Mouse (Mus musculus): ENCODE measurements around the gene Gm5868. TPM values are rescaled to one million over a fixed set of nuclear protein-coding genes. Genes with fewer than 3 reads are reported as not detected.
"Not testable (repeated sequence)": the region's sequence is repeated elsewhere in the genome, so short reads cannot be mapped to it uniquely, and the experiment has no call there.

Gene Gm5868
- polyA plus RNA-seq, 1 experiment from 2014 or later: 0.15 TPM

DNA sequence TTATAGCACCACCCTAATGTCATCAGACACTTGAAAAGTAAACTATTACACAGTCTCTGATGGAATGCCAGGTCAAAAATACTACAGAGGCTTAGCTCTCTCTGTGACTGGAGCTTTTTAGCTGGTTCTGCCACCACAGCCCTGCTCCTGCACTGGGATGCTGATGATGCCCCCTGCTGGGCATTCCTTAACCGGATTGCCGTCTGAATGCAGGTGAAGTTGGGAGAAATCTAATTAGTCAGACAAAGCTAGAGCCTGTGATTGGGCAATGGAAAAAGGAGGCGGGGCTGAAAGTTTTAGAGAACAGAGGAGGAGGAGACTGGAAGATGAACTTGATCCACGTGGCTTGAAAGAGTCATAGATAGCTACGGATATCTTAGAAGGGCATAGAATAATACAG lies 13.7 kb upstream of the Gm5868 start:
- Histone ChIP-seq H3K27me3 (ENCODE audit: control insufficient read depth, insufficient read depth, low read length) (no peaks in the 10 kb centered on the region), H3K36me3 (ENCODE audit: control insufficient read depth, insufficient read depth, low read length) (no peaks in the 10 kb centered on the region), H3K9me3 (ENCODE audit: control insufficient read depth, low read length) (no peaks in the 10 kb centered on the region), H3K4me2 (ENCODE audit: low read length) (no peak overlapping the region), H3K4me1 (ENCODE audit: control insufficient read depth in 2 of 2, insufficient read depth in 2 of 2, low read length in 2 of 2) (no peaks in the 10 kb centered on the region), H3K27ac (replicated peaks in 1 of 2; ENCODE audit: control insufficient read depth in 1 of 2, insufficient read depth in 1 of 2, low read depth in 2 of 2, low read length in 2 of 2) (no peak overlapping the region), H3K4me3 (ENCODE audit: control insufficient read depth in 1 of 2, insufficient read depth in 1 of 2, low read depth in 1 of 2, low read length in 2 of 2) (no peak overlapping the region), H3K9ac (ENCODE audit: low read length) (no peak overlapping the region)
- ATAC-seq (ENCODE audit: insufficient number of reproducible peaks, insufficient read depth, low FRiP score, low read depth): 0 out of 2 replicates have a peak, but pooled peaks have one; percentile 31
- WGBS: 12% methylated on average over 5 of the region's 5 CpGs

DNA sequence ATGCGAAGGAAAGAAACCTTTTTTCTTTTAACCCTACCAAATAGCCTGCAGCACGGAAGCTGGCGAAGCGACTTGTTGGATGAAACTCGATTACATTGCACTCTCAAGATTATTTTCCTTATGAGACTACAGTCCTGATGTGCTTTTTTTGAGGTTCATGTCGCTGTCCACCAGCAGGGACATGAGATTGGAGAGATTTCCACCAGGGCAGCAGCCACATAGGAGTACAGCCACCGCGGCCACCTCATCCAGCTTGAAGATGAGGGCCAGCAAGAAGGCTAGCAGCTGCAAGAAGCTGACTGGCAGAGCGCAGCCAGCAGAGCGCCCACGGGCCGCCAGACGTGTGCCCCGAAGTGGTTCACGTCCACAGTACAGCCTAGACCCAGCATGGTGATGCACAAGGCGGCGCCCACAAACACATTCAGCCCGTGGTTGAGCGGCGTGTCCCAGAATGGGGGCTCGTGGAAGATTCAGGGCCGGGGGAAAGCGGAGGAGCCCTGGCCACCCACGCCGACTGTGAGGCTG lies 622 bp downstream of the Gm5868 start:
- 39% methylated on average over 25 of the region's 25 CpGs for WGBS
- not testable (repeated sequence) for H3K27ac ChIP-seq (replicated peaks in 1 of 2; ENCODE audit: control insufficient read depth in 1 of 2, insufficient read depth in 1 of 2, low read depth in 2 of 2, low read length in 2 of 2); H3K4me1 ChIP-seq (ENCODE audit: control insufficient read depth in 2 of 2, insufficient read depth in 2 of 2, low read length in 2 of 2); H3K36me3 ChIP-seq (ENCODE audit: control insufficient read depth, insufficient read depth, low read length); H3K9me3 ChIP-seq (ENCODE audit: control insufficient read depth, low read length); ATAC-seq (ENCODE audit: insufficient number of reproducible peaks, insufficient read depth, low FRiP score, low read depth)
- Histone ChIP-seq H3K27me3 (ENCODE audit: control insufficient read depth, insufficient read depth, low read length) (peaks cover 27% of the 10 kb centered on the region), H3K4me2 (ENCODE audit: low read length) (peak overlapping the region; percentile 78), H3K9ac (ENCODE audit: low read length) (0 out of 2 replicates have a peak overlapping the region, but pooled peaks have one; percentile 21), H3K4me3 (ENCODE audit: control insufficient read depth in 1 of 2, insufficient read depth in 1 of 2, low read depth in 1 of 2, low read length in 2 of 2) (peak overlapping the region; percentile 43 to 45)

DNA sequence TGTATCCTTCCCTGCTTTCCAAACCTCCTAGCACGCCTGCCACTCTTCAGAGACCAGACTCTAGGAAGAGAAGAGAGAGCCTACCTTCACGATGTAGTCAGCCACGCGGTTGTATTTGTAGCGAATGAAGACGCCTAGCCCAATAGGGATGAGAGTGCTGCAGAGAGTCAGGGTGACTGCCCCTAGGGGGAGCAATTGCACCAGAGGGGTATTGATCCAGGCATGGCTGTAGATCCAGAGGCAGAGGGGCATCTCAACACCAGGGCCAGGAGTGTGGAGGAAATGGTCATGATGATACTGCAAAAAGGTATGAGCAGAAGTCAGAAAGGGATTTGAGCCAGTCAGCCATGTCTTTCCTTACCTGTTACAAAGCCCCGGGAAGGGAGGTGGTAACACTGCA lies 1.2 kb downstream of the Gm5868 start:
- H3K27me3 ChIP-seq (ENCODE audit: control insufficient read depth, insufficient read depth, low read length): peaks cover 32% of the 10 kb centered on the region
- not testable (repeated sequence) for H3K9me3 ChIP-seq (ENCODE audit: control insufficient read depth, low read length); H3K4me2 ChIP-seq (ENCODE audit: low read length); ATAC-seq (ENCODE audit: insufficient number of reproducible peaks, insufficient read depth, low FRiP score, low read depth); H3K4me3 ChIP-seq (ENCODE audit: control insufficient read depth in 1 of 2, insufficient read depth in 1 of 2, low read depth in 1 of 2, low read length in 2 of 2); H3K36me3 ChIP-seq (ENCODE audit: control insufficient read depth, insufficient read depth, low read length); H3K9ac ChIP-seq (ENCODE audit: low read length); H3K27ac ChIP-seq (replicated peaks in 1 of 2; ENCODE audit: control insufficient read depth in 1 of 2, insufficient read depth in 1 of 2, low read depth in 2 of 2, low read length in 2 of 2); H3K4me1 ChIP-seq (ENCODE audit: control insufficient read depth in 2 of 2, insufficient read depth in 2 of 2, low read length in 2 of 2)
- WGBS: 35% methylated on average over 7 of the region's 7 CpGs

DNA sequence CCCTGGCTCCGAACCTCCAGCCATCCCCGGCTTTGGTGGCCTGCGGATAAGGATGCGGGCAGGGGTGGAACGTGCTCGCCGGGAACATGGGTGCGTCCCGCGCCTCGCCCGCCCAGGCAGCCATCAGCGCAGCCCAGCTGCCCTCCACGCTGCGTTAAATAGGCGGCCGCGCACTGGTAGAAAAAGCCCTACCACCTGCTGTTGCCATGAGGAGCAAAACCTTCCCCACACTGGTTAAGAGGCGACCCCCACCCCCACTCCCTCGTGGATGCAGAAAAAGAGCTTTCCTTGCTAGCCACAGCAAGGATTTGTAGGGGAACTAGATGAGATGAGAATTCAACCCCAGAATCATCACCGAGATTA lies 6.4 kb downstream of the Gm5868 start, which contains the start of gene Zar1:
TSS of gene Zar1 (minus strand) at position 285 of the 363 bp plus-strand sequence.
- peak within 1 kb of the TSS; percentile 52; the same call in 1 of the 2 replicates for H3K9ac ChIP-seq (ENCODE audit: low read length)
- not testable (repeated sequence) for ATAC-seq (ENCODE audit: insufficient number of reproducible peaks, insufficient read depth, low FRiP score, low read depth); H3K9me3 ChIP-seq (ENCODE audit: control insufficient read depth, low read length); H3K27ac ChIP-seq (replicated peaks in 1 of 2; ENCODE audit: control insufficient read depth in 1 of 2, insufficient read depth in 1 of 2, low read depth in 2 of 2, low read length in 2 of 2); H3K36me3 ChIP-seq (ENCODE audit: control insufficient read depth, insufficient read depth, low read length); H3K4me1 ChIP-seq (ENCODE audit: control insufficient read depth in 2 of 2, insufficient read depth in 2 of 2, low read length in 2 of 2)
- H3K4me2 ChIP-seq (ENCODE audit: low read length): peak within 1 kb of the TSS; percentile 86
- H3K27me3 ChIP-seq (ENCODE audit: control insufficient read depth, insufficient read depth, low read length): peaks cover 23% of the 10 kb centered on the region
- WGBS: 12% methylated on average over 16 of the region's 21 CpGs
- H3K4me3 ChIP-seq (ENCODE audit: control insufficient read depth in 1 of 2, insufficient read depth in 1 of 2, low read depth in 1 of 2, low read length in 2 of 2): peak within 1 kb of the TSS; percentile 36 to 44

DNA sequence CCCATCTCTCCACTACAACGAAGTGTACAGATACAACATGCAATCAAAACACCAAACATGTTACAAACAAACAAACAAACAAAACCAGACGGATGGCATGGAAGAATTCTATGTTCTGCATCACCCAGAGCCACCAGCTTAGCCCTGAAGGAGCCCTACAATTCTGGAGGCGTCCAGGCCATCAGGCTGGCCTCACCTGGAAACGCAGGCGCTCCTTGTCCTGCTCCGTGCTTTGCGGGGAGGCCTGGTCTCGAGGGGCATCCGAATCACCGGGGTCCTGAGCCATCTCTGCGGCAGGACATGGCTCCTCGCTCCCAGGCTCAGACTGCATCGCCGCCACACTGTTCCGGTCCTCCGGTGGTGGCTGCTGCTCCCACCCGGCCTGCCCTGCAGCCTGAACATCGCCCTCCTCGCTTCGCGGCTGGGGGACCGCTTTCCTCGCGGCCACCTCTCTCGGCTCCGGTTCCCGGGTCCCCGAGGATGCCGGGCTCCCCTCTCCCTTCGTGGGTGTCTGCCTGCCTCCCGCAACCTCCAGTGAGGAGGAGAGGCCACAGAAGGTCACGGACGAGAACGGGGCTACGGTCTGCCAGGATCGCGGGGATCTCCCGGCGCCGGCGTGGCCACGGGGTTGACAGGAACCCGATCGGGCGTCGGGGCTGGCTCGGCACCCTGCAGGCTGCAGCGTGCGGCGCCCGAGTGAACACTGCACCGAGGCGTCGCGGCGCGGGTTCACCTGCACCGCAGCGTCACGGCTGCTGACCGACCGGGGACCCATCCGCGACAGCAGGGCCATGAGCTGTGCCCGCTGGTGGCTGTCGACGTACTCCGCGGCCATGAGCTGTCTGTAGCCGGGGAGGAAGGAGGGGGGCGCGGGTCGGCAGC lies 7.0 kb downstream of the Gm5868 start:
- 8% methylated on average over 52 of the region's 73 CpGs for WGBS
- not testable (repeated sequence) for H3K27ac ChIP-seq (replicated peaks in 1 of 2; ENCODE audit: control insufficient read depth in 1 of 2, insufficient read depth in 1 of 2, low read depth in 2 of 2, low read length in 2 of 2); H3K9me3 ChIP-seq (ENCODE audit: control insufficient read depth, low read length); H3K36me3 ChIP-seq (ENCODE audit: control insufficient read depth, insufficient read depth, low read length); ATAC-seq (ENCODE audit: insufficient number of reproducible peaks, insufficient read depth, low FRiP score, low read depth); H3K4me1 ChIP-seq (ENCODE audit: control insufficient read depth in 2 of 2, insufficient read depth in 2 of 2, low read length in 2 of 2)
- Histone ChIP-seq H3K27me3 (ENCODE audit: control insufficient read depth, insufficient read depth, low read length) (peaks cover 22% of the 10 kb centered on the region; the same call in 1 of the 2 replicates), H3K4me2 (ENCODE audit: low read length) (peak overlapping the region; percentile 86), H3K4me3 (ENCODE audit: control insufficient read depth in 1 of 2, insufficient read depth in 1 of 2, low read depth in 1 of 2, low read length in 2 of 2) (peak overlapping the region; percentile 36 to 44), H3K9ac (ENCODE audit: low read length) (peak overlapping the region; percentile 52; the same call in 1 of the 2 replicates)

DNA sequence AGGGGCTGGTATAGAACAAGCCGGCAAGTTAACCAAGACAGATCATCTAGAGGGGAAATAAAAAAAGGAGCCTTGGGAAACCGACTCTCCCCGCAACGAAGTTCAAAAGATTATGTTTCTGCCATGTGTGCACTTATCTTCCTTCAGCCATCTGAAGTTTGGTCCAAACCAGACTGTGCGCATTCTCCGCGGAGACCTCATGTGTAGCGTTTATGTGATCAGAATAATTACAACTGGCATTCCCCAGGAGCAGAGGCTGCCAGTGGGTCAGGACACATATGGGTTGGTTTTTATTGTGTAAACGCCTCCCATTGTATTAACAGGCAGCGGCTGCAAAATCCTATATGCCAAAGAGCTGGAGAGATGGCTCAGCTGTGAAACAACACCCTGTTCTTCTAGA lies 7.8 kb downstream of the Gm5868 start:
- WGBS: 77% methylated on average over 10 of the region's 10 CpGs
- H3K36me3 ChIP-seq (ENCODE audit: control insufficient read depth, insufficient read depth, low read length); ATAC-seq (ENCODE audit: insufficient number of reproducible peaks, insufficient read depth, low FRiP score, low read depth); H3K27ac ChIP-seq (replicated peaks in 1 of 2; ENCODE audit: control insufficient read depth in 1 of 2, insufficient read depth in 1 of 2, low read depth in 2 of 2, low read length in 2 of 2); H3K4me2 ChIP-seq (ENCODE audit: low read length); H3K4me3 ChIP-seq (ENCODE audit: control insufficient read depth in 1 of 2, insufficient read depth in 1 of 2, low read depth in 1 of 2, low read length in 2 of 2); H3K9me3 ChIP-seq (ENCODE audit: control insufficient read depth, low read length); H3K9ac ChIP-seq (ENCODE audit: low read length); H3K4me1 ChIP-seq (ENCODE audit: control insufficient read depth in 2 of 2, insufficient read depth in 2 of 2, low read length in 2 of 2): not testable (repeated sequence)
- H3K27me3 ChIP-seq (ENCODE audit: control insufficient read depth, insufficient read depth, low read length): peaks cover 22% of the 10 kb centered on the region; the same call in 1 of the 2 replicates

DNA sequence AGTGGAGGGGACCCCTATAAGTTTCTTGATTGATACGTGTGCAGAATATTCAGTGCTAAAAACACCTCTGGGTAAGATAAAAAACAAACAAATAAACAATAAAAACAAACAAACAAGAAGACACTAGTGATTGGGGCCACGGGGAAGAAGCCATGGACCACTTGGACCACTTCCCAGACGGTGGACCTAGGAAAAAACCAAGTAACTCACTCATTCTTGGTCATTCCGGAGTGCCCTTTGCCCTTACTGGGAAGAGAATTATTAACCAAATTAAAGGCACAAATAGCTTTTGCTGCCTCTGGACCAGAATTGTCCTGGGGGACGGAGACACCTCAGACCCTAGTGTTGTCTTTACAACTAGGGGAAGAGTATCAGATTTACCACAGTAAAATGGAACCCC lies 21.7 kb downstream of the Gm5868 start:
- no peaks in the 10 kb centered on the region for H3K27me3 ChIP-seq (ENCODE audit: control insufficient read depth, insufficient read depth, low read length)
- no peak overlapping the region for H3K4me2 ChIP-seq (ENCODE audit: low read length)
- H3K36me3 ChIP-seq (ENCODE audit: control insufficient read depth, insufficient read depth, low read length): no peaks in the 10 kb centered on the region
- no peak overlapping the region for H3K4me3 ChIP-seq (ENCODE audit: control insufficient read depth in 1 of 2, insufficient read depth in 1 of 2, low read depth in 1 of 2, low read length in 2 of 2)
- H3K9me3 ChIP-seq (ENCODE audit: control insufficient read depth, low read length): 0 out of 2 replicates have a peak, but pooled peaks cover 6% of the 10 kb centered on the region
- ATAC-seq (ENCODE audit: insufficient number of reproducible peaks, insufficient read depth, low FRiP score, low read depth): no peak
- H3K4me1 ChIP-seq (ENCODE audit: control insufficient read depth in 2 of 2, insufficient read depth in 2 of 2, low read length in 2 of 2): no peaks in the 10 kb centered on the region
- no peak overlapping the region for H3K9ac ChIP-seq (ENCODE audit: low read length)
- WGBS: 86% methylated on average over 5 of the region's 5 CpGs
- H3K27ac ChIP-seq (replicated peaks in 1 of 2; ENCODE audit: control insufficient read depth in 1 of 2, insufficient read depth in 1 of 2, low read depth in 2 of 2, low read length in 2 of 2): no peak overlapping the region
